ENCODE assay signal across 26 mouse cellular contexts in the genomic region with DNA sequence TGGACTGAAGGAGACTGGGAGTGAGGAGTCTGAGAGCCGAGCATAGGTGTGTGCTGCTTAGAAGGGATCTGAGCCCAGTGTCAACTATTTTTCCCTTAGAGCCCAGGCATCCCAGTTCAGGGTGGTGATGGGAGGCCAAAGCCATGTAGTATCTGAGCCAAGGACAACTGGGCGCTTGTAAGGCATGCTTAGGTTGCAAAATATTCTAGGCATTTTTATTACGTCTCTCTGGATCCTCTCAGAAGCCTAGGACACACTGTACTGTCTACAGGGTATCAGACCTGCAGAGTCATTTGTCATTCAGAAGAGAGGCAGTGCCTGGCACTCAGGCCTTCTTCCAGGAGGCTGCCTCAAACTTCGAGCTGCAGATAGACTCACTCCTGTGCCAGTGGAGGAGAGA. TPM values are rescaled to one million over a fixed set of nuclear protein-coding genes. Genes with fewer than 3 reads are reported as not detected.
DNase-seq lines count a peak whose midpoint lies in the region; ATAC-seq lines count a peak whose summit lies in the region.
"Had no signal": no experiment of that assay in that cellular context is flagged by ENCODE, and none has a peak within 500 bp of the region (broad histone marks: within the 10 kb centered on the region; RNA-seq: fewer than 3 reads in every experiment).

No protein-coding gene starts in this region.

- no peaks in the 10 kb centered on the region for H3K27me3 ChIP-seq in neural tube, embryonic 13.5 days
- H3K27me3 ChIP-seq: forebrain, embryonic 13.5 days; heart, embryonic 15.5 days had no signal

- DNase-seq in gastrocnemius, adult 18-20 months (ENCODE audit: low spot score) = peak; percentile 43
- DNase-seq in gastrocnemius, postnatal 36 days = no peak
- peak; percentile 55 for DNase-seq in gastrocnemius, postnatal 25 days
- DNase-seq in gastrocnemius, postnatal 14 days = no peak
- DNase-seq in neural tube, embryonic 10.5 days (ENCODE audit: extremely low spot score, low spot score) = no peak
- DNase-seq in left cerebral cortex, postnatal 4 days = no peak
- DNase-seq: adrenal gland, adult 8-10 months; adrenal gland, postnatal 25 days; cerebellum, adult 11-12 months; cerebellum, adult 8-10 months; cerebellum, postnatal 36 days; embryo, embryonic 11 days; heart, adult 18-20 months; heart, postnatal 10 days; heart, postnatal 36 days had no signal

- intact Hi-C loops in gastrocnemius, postnatal 36 days (cut with DNase I) = no loop called here
- intact Hi-C loops in gastrocnemius, postnatal 14 days (cut with DNase I; ENCODE audit: low total_unique reads) = no loop called here
- intact Hi-C loops in left cerebral cortex, postnatal 4 days (cut with DNase I) = no loop called here

- no peak overlapping the region for H3K4me2 ChIP-seq in neural tube, embryonic 13.5 days
- H3K4me2 ChIP-seq: forebrain, embryonic 13.5 days; heart, embryonic 12.5 days; heart, embryonic 15.5 days had no signal

- no peak overlapping the region for H3K4me3 ChIP-seq in neural tube, embryonic 13.5 days
- H3K4me3 ChIP-seq: forebrain, embryonic 10.5 days; forebrain, embryonic 13.5 days; heart, embryonic 12.5 days; heart, embryonic 15.5 days; hindbrain, embryonic 10.5 days had no signal

- no peaks in the 10 kb centered on the region for H3K36me3 ChIP-seq in neural tube, embryonic 13.5 days
- H3K36me3 ChIP-seq: forebrain, embryonic 10.5 days; heart, embryonic 12.5 days; heart, embryonic 15.5 days; hindbrain, embryonic 10.5 days had no signal

- whole genome bisulfite sequencing in neural tube, embryonic 13.5 days = 72% methylated on average over 4 of the region's 4 CpGs

- no peaks in the 10 kb centered on the region for H3K9me3 ChIP-seq in neural tube, embryonic 13.5 days
- H3K9me3 ChIP-seq: forebrain, embryonic 10.5 days; forebrain, embryonic 13.5 days; heart, embryonic 12.5 days; heart, embryonic 15.5 days; hindbrain, embryonic 10.5 days had no signal

- 0 out of 2 replicates have a peak overlapping the region, but pooled peaks have one; percentile 14 for H3K9ac ChIP-seq in neural tube, embryonic 13.5 days
- H3K9ac ChIP-seq: forebrain, embryonic 13.5 days; heart, embryonic 12.5 days; heart, embryonic 15.5 days had no signal

- 0 out of 2 replicates have a peak, but pooled peaks cover 4% of the 10 kb centered on the region for H3K4me1 ChIP-seq in neural tube, embryonic 13.5 days (replicated peaks)
- H3K4me1 ChIP-seq: forebrain, embryonic 13.5 days; heart, embryonic 12.5 days; heart, embryonic 15.5 days had no signal

- H3K27ac ChIP-seq in neural tube, embryonic 13.5 days (replicated peaks) = peak overlapping the region; percentile 54
- H3K27ac ChIP-seq: forebrain, embryonic 10.5 days; forebrain, embryonic 13.5 days; heart, embryonic 15.5 days; hindbrain, embryonic 10.5 days; hindbrain, postnatal 0 days had no signal

- ATAC-seq in neural tube, embryonic 13.5 days (ENCODE audit: low read depth) = no peak
- ATAC-seq: activated CD4-positive, CD25-positive, alpha-beta regulatory T cell, adult 4 months; forebrain, embryonic 13.5 days; forebrain, embryonic 16.5 days; inflammation-experienced regulatory T-cells, adult 6 months; intestine, embryonic 16.5 days had no signal

RNA-seq across cellular contexts. Expression of gene Glrx3, which starts 53.3 kb away (rescaled TPM):
- 100 to 1,000 TPM; 121 to 128 TPM for total RNA-seq in gastrocnemius, adult 18-20 months (2021)
- total RNA-seq in gastrocnemius, postnatal 36 days (2021) = 100 to 1,000 TPM; 105 to 109 TPM
- total RNA-seq in gastrocnemius, postnatal 25 days (2021) = 100 to 1,000 TPM in 1 of 2 experiments, 10 to 100 TPM in 1; 99.3 to 111 TPM
- 10 to 100 TPM; 83.3 to 90.5 TPM for total RNA-seq in gastrocnemius, postnatal 14 days (2021)
- 270 and 299 TPM in 2 replicates for polyA plus RNA-seq in neural tube, embryonic 13.5 days (2015; fragmentation: Nextera tagmentation; extraction: Ambion mirVana)
- 100 to 1,000 TPM; 141 to 150 TPM for total RNA-seq in left cerebral cortex, postnatal 4 days (2021)

Comparison
In these comparisons a context has a peak if more than half of its experiments do, and no peak if none do; other contexts are left out.
1. DNase-seq: peak in gastrocnemius, adult 18-20 months (single experiment) and gastrocnemius, postnatal 25 days (single experiment); none in gastrocnemius, postnatal 36 days (0 of 2), gastrocnemius, postnatal 14 days (single experiment), neural tube, embryonic 10.5 days (single experiment) and left cerebral cortex, postnatal 4 days (single experiment).